Mouse (Mus musculus) C2C12 (cell line): Measurements from ENCODE around the gene Lgals9. TPM values are rescaled to one million over a fixed set of nuclear protein-coding genes. Genes with fewer than 3 reads are reported as not detected.
A peak's percentile ranks its signal among the peaks of the same experiment; 100 is the strongest.

ENCODE experiments used
- H3K27me3 ChIP-seq: one replicate; pipeline ENCODE4 v1.6.1; 2011; ENCODE audit not compliant: control insufficient read depth, insufficient read depth, insufficient read length
- H3K36me3 ChIP-seq: one replicate; pipeline ENCODE4 v1.6.1; 2011; ENCODE audit not compliant: control insufficient read depth, insufficient read depth
- H3K4me3 ChIP-seq: one replicate; pipeline ENCODE4 v1.5.1; 2011; ENCODE audit warnings: mild to moderate bottlenecking, control low read depth; ENCODE audit not compliant: poor library complexity, insufficient read depth, severe bottlenecking
- H3K79me2 ChIP-seq: one replicate; pipeline ENCODE4 v1.6.1; 2011; ENCODE audit not compliant: control insufficient read depth, insufficient read depth
- H3K79me3 ChIP-seq: one replicate; pipeline ENCODE4 v1.6.1; 2011; ENCODE audit warnings: low read depth, control low read depth
- H3ac ChIP-seq: one replicate; pipeline ENCODE3; 2011; ENCODE audit warnings: low read depth; ENCODE audit not compliant: control insufficient read depth, insufficient read length
- CEBPB ChIP-seq: IDR thresholded peaks from one replicate; pipeline ENCODE4 v1.6.1; 2011; ENCODE audit warnings: low read depth, mild to moderate bottlenecking, control low read depth, moderate library complexity
- CTCF ChIP-seq: IDR thresholded peaks from one replicate; pipeline ENCODE4 v1.5.1; 2011; ENCODE audit not compliant: control insufficient read depth, insufficient read depth, insufficient read length
- FOSL1 ChIP-seq: IDR thresholded peaks from one replicate; pipeline ENCODE4 v1.8.0; 2011; ENCODE audit warnings: mild to moderate bottlenecking, low read length; ENCODE audit not compliant: poor library complexity, insufficient read depth, severe bottlenecking
- MAX ChIP-seq: IDR thresholded peaks from one replicate; pipeline ENCODE4 v1.6.1; 2011; ENCODE audit warnings: mild to moderate bottlenecking, control low read depth
- MYOD1 ChIP-seq: IDR thresholded peaks from one replicate; pipeline ENCODE4 v1.6.1; 2011; ENCODE audit warnings: low read depth; ENCODE audit not compliant: control insufficient read depth, insufficient read length
- MYOG ChIP-seq: IDR thresholded peaks from one replicate; pipeline ENCODE4 v1.6.1; 2011; ENCODE audit not compliant: control insufficient read depth, insufficient read length; ENCODE audit errors: extremely low read depth
- USF1 ChIP-seq: IDR thresholded peaks from one replicate; pipeline ENCODE4 v1.6.1; 2011; ENCODE audit warnings: low read depth, mild to moderate bottlenecking, control low read depth, moderate library complexity
- polyA plus RNA-seq: library from polyadenylated mRNA; unstranded; fragments of >200 nt; fragmentation: generic; extraction: Trizol; gene quantifications from one replicate; pipeline ENCODE4 v1.2.1, GENCODE M21; 2012; ENCODE audit warnings: missing spikeins

Lgals9 gene
- polyA plus RNA-seq, 1 experiment = 22.7 TPM

- TF ChIP-seq MAX = no peak
- TF ChIP-seq CEBPB = no peak
- TF ChIP-seq CTCF = no peak
- no peak for TF ChIP-seq USF1
- no peak for TF ChIP-seq MYOD1
- no peak for TF ChIP-seq MYOG
- TF ChIP-seq FOSL1 = no peak
- Histone ChIP-seq H3K79me3 (no peaks in the 10 kb centered on the region), H3K27me3 (peaks cover 33% of the 10 kb centered on the region)
Observed at GRCm38 (mm10) chr11:78922678-78923407, 61.9 kb downstream of the Lgals9 start.

GRCm38 (mm10) chr11:78920411-78920939 lies 64.3 kb downstream of the Lgals9 start, which contains the start of gene Nos2:
Gene Nos2, plus strand, starts transcription at chr11:78920787.
- Histone ChIP-seq H3K79me3 (no peaks in the 10 kb centered on the region), H3K36me3 (no peaks in the 10 kb centered on the region), H3K27me3 (peaks cover 18% of the 10 kb centered on the region), H3K79me2 (no peaks in the 10 kb centered on the region), H3ac (no peak within 1 kb of the TSS), H3K4me3 (no peak within 1 kb of the TSS)
- TF ChIP-seq FOSL1 (no peak), MYOD1 (no peak), CTCF (no peak), CEBPB (no peak), USF1 (no peak), MYOG (no peak)

More at GRCm38 (mm10) chr11:78922678-78923407, 61.9 kb downstream of the Lgals9 start:
- H3ac ChIP-seq = no peak overlapping the region
- H3K4me3 ChIP-seq = no peak overlapping the region
- H3K79me2 ChIP-seq = no peaks in the 10 kb centered on the region
- no peaks in the 10 kb centered on the region for H3K36me3 ChIP-seq

DNA sequence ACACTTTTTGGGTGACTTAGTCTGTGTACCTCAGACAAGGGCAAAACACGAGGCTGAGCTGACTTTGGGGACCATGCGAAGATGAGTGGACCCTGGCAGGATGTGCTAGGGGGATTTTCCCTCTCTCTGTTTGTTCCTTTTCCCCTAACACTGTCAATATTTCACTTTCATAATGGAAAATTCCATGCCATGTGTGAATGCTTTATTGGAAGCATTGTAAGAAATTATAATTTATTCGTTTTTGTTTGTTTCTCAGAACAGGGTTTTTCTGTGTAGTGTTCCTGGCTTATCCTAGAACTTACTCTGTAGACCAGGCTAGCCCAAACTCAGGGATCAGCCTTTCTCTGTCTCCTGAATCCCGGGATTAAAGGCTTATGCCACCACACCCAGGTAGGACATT lies 65.0 kb downstream of the Lgals9 start:
- no peak overlapping the region for H3K4me3 ChIP-seq
- H3K79me3 ChIP-seq = no peaks in the 10 kb centered on the region
- no peaks in the 10 kb centered on the region for H3K36me3 ChIP-seq
- H3K79me2 ChIP-seq = no peaks in the 10 kb centered on the region
- peaks cover 12% of the 10 kb centered on the region for H3K27me3 ChIP-seq
- TF ChIP-seq MAX (no peak), USF1 (no peak), MYOD1 (no peak), FOSL1 (no peak)
- no peak overlapping the region for H3ac ChIP-seq

GRCm38 (mm10) chr11:78916410-78916809 lies 68.3 kb downstream of the Lgals9 start:
- TF ChIP-seq MYOD1 (no peak), MAX (no peak), CTCF (no peak), FOSL1 (no peak), USF1 (peak; percentile 14), MYOG (no peak), CEBPB (peak; percentile 17)
- H3K27me3 ChIP-seq = peaks cover 4% of the 10 kb centered on the region
- H3ac ChIP-seq = no peak overlapping the region

DNA sequence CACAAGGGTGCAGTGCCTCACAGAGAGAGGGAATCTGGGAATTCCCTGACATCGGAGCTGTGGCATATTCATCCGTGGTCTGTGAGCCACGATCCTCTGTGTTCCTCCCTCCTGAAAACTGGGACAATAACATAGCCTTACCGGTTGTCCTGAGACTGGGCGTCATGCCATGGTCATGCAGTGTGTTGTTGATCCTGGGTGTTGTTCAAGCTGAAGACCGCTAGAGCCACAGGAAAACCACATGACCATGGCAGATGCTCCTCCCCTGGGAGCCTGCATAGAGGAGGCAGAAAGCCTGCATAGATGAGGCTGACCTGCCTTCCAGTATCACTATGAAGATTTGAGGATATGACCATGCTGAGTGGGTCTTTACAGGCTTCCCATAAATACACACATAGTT lies 69.3 kb downstream of the Lgals9 start:
- Histone ChIP-seq H3K79me3 (no peaks in the 10 kb centered on the region), H3K27me3 (peaks cover 4% of the 10 kb centered on the region), H3ac (no peak overlapping the region), H3K4me3 (no peak overlapping the region), H3K79me2 (no peaks in the 10 kb centered on the region), H3K36me3 (no peaks in the 10 kb centered on the region)
- TF ChIP-seq FOSL1 (no peak), MAX (no peak), CEBPB (no peak), USF1 (no peak), MYOG (no peak), MYOD1 (no peak)

More at GRCm38 (mm10) chr11:78916410-78916809, 68.3 kb downstream of the Lgals9 start:
- Histone ChIP-seq H3K36me3 (no peaks in the 10 kb centered on the region), H3K79me2 (no peaks in the 10 kb centered on the region), H3K79me3 (no peaks in the 10 kb centered on the region), H3K4me3 (no peak overlapping the region)

Other genes starting within 250 kb of the Lgals9 start
- 29.8 TPM for gene Ccnq, start 233.2 kb downstream of the Lgals9 start, polyA plus RNA-seq
- gene Lyrm9, start 158.4 kb downstream of the Lgals9 start, polyA plus RNA-seq = 23.7 TPM
- gene Nos2, start 64.2 kb downstream of the Lgals9 start, polyA plus RNA-seq = 0.02 TPM
- gene Ksr1, start 161.5 kb upstream of the Lgals9 start, polyA plus RNA-seq = 4.8 TPM